Mouse (Mus musculus): ENCODE data around the gene Pou4f2.
A peak's percentile ranks its signal among the peaks of the same experiment; 100 is the strongest.

Pou4f2 gene

DNA sequence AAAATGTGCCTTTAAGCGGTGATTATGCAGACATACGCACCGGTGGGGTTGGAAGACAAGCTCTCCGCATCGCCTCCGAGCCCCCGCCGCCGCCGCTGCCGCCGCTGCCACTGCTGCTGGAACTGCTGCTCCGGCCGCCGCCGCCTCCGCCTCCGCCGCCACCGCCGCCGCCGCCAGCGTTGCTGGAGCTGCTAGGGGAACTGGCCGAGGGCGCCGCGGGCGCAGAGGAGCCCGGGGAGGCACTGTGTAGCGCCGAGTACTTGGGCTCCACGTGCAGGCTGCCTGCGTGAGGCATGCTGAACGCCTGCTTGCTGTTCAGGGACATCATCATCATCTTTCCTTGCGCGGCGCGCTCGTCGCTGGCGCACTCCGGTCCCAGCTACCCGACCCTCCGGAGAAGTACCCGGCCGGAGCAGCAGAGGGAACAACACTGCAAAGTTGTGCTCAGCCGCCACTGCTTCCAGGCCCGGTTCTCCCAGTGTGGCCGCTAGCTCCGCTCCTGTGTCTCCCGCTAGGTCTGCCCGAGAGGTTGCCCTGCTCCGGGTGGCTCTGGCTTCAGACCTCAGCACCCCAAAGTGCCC, at the start of gene Pou4f2:
TSS of gene Pou4f2 (minus strand) at position 575 of the 581 bp plus-strand sequence.
- peak; percentile 54 for DNase-seq

DNA sequence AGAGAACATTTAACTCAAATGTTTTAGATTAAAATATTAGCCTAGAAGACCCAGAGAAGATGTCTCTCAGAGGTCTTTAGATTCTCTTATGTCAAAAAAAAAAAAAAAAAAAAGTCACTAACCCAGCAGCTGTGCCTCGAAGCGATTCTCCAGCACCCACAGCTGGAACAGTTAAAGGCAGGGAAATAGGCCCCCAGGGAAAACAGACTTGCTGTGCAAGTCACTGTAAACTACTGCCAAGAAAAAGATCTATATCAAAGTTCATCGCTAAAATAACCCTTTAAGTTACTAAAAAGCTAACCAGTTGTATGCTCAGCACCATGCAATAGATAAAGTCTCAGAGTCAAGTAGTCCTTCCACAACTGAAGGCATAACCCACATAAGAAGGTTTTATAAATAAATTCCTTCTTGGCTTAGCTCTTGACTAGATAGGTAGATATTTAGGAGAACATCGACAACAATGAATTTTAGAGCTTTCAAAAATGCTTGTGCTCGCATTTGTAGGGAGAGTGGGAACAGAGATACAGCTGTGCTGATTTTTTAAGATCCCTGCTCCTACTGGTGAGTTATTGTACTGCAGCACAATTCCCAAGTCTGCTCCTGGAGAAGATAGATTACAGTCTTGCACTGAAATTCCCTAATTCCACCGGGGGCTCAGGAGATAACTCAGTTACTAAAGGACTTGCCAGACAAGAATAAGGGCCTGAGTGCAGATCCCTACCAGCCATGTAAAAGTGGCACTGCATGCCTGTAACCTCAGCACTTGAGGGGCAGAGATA, 40.8 kb upstream of the Pou4f2 start:
- no peak for DNase-seq

DNA sequence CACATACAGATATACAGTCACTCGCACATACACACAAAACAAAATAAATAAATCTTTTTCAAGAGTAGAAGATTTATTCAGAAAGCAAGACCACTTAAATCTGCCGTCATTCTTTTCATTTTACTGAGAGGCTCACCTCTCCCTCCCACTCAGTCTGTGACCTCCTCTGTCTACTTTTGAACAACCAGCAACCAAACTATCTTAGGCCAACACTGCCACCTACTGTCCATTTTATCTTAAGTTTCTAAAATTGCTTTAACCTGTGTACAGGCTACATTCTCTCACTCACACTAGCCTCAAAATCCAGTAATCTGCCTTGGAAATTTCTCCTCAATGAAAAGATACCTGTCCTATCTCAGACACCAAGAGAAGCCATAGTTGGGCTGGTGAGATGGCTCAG, 31.4 kb upstream of the Pou4f2 start:
- DNase-seq = no peak

DNA sequence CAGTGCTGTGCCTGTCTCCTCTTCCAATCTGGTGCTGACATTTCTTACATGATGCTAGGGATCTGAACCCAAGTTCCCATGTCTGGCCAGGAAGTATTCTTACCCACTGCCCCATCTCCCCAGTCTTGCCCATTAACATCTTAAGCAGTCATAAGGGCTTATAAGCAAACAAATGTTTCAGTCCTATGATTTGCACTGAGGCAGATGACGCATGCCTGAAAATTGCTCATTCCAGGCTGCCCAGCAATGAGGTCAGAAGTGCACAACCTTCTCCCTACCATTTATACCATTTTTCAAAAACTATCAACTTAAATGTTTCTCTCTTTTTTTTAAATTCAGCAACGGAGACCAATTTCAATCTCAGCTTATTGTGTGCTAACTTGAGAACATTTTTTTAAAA, 27.5 kb upstream of the Pou4f2 start:
- DNase-seq = no peak

DNA sequence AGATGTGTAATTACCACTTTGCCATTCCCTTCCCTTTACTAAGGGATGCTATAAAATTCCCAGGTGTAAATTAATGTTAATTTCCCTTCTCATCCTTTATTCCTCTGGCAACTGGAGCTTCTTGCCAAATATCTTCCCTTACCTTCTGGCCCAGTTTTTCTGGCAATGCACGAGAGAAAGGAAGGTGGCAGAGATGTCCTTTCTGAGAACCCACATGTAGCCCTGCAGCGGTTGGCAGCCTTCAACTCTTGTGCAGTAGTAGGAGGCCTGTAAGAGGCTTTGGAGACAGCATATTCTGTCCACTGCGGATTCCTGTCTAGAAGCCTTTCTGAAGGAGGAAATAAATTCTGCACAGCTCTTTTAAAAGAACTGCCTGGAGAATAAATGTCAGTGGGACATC, 20.0 kb upstream of the Pou4f2 start:
- DNase-seq = no peak

DNA sequence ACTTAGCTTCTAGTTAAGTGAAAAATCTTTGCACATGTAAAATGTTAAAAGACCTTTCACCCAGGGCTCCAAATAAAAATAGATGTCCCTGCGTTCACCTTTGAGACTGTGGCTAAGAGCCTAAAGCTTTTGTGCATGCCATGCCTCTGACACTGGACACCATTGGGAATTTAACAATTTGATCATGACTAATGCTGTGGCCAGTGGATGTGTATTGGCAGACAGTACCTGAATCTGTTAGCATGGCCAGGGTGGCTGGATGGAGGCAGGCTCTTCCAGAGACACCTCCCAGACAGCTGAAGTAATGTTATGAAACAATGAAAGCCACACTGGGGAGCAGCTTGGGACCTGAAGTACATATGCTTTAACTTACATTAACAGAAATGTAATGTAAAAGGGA, 6.3 kb upstream of the Pou4f2 start:
- no peak for DNase-seq

DNA sequence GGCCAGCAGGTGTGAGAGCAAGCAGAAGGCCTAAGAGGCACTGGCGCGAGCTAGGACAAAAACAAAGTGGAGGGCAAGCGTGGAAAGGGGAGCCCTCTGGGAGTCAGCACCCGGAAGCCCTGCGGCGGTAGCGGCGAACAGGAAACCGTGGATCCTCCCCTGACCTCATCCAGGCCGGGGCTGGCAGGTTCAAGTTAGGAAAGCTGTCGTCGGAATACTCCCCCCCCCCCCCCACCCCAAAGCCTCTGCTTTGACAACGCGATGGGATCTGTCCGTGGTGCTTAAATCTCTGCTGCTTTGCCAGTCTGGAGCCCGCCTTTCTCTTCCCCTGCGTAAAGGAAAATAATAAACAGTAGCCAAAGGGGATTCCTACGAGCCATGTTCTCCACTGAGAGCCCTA, 1.7 kb upstream of the Pou4f2 start:
- no peak for DNase-seq

DNA sequence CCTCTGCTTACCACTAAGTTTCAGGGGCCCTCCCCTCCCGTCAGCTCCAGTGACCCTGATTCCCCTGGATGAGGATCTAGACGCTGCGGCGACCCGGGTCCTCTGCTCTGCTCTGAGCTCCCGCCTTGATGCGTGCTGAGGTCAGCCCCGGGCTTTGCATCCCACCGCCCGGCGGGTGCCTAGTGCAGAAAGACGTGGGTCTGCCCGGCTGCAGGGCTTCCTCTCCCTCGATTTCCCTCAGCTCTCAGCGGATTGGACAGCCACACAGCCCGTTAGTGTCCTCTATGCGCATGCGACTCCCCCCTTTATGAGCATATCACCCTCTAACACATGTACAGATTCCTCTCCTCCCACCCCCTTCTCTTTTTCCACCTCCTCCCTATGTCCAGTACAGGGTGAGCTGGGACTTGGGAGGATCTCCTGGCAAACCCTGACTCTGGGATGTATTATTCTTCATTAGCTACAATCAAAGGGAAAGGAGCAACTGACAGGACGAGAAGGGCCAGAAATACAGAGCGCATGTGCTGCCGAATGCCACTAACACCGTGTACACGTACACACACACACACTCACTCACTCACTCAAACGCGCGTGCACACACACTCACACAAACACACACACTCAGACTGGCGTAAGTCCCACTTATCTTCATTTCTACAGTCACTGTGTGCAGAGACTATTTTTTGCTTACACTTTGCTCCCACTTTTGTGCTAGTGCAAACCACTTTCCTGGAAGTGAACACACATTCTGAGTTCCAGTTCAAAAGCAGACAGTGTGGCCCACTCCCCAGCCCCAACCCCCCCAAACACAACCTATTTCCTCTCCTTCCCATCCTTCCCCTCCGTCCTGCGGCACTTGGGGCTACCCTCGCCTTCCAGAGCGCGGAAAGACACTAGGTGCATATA, 948 bp upstream of the Pou4f2 start:
- DNase-seq = no peak

DNA sequence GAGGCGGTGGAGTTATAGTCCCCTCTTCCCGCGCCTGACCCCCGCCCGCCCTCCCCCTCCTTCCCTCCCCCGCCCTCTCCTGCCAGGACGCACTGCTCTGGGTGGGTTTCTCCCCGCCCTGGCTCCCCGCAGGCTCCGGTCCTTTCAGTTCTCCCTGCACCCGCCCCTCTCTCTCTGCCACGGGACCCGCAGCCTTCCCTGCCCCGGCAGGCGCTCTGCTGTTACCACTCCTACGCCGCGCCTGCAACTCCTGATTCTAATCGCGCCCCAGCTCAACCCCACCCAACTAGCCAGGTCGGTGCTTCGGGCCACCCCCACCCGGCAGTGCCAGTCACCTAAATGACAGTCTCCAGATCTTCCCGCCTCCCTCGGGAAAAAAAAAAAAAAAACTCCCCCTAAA, 216 bp upstream of the Pou4f2 start:
- no peak for DNase-seq

DNA sequence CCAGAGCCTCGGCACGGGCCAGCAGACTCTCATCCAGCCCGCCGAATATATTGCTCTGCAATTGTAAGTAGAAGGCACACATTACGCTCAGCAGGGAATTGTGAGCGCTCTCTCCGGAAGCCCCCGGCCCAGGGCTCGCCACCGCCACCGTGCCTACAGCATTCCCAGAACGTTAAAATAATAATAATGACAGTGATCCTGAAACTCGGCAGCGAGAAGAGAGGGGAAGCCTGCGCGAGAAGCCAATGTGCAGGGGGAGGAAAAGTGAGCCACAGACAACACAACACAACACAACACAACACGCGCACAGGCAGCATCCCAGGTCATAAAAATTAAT, 853 bp downstream of the Pou4f2 start:
- no peak for DNase-seq

DNA sequence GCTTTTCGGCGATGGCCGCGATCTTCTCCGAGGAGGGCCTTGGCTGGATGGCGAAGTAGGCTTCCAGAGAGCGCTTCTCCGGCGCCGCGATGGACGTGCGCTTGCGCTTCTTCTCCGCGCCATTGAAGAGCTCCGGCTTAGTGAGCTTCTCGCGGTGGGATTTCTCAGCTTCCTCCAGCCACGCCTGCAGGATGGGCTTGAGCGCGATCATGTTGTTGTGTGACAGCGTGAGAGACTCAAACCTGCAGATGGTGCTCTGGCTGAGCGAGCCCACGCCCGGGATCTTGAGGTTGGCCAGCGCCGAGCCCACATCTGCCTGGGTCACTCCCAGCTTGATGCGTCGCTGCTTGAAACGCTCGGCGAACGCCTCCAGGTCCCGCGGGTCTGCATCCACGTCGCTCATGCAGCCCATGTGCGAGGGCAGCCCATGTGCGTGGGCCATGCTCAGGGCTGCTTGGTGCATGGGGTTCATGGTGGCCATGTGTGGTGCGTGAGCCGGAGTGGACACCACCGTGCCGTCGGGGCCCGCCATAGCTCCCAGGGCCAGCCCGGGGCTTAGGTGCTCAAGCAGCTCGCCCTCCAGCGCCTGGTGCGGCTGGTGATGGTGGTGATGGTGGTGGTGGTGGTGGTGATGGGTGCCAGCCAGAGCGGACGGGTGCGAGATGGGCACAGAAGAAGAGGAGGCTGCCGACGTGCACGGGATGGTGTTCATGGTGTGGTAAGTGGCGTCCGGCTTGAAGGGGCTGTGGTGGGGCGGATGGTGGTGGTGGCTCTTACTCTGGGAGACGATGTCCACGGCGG, 1.4 kb downstream of the Pou4f2 start:
- DNase-seq = no peak

DNA sequence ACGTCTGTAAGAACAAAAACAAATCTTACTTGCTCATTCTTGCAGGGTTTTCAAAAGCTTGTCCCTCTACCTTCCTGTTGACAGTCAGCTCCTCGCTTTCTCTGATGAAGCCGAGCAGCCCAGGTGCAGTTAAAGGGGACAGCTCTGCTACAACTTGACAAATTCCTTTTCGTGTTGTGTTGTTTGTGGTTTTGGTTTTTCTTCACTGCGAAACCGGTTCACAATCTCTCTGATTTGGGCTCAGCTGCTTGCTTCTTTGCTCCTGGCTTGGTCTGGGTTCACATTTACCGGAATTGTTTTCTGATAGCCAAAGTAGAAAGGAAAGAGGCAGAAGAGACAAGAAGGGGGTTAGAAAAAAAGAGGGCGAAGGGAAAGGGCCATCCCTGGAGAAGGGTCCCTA, 2.1 kb downstream of the Pou4f2 start:
- DNase-seq = no peak

DNA sequence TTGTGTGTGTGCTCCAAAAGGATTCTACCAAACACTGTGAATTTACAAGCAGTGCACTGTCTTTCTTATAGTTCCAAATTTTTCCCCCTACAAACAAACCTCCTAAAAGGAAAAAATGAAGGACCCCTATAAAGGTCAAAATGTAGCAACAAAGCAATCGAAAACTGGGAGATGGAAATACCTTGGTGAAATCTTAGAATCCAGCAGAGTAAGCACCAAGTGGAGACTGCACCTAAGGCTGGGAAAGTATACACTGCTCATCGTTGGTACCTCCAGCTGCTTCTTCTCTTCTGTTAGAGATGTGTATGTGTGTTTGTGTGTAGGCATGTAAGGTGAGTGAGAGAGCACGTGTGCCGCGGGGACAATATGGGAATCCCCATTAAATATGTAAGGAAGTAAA, 3.1 kb downstream of the Pou4f2 start:
- DNase-seq = no peak

DNA sequence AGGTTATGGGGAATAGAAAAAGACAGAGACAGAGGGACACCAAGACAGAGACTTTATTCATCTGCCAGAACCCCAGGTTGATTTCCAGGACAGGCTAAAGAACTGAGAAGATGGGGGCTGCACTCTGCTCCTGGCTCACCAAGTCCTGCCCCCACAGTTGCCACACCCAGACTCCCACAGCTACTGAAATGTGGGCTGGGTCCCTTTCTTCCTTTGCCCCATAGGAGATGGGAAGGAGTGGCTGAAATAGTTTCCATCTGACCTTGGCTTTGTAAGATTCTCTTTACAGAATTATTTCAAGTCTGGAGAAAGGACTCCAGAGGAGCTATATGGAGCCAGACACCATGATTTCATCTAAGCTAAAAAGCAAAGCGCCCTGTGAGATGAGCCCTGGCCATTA, 4.0 kb downstream of the Pou4f2 start:
- no peak for DNase-seq

DNA sequence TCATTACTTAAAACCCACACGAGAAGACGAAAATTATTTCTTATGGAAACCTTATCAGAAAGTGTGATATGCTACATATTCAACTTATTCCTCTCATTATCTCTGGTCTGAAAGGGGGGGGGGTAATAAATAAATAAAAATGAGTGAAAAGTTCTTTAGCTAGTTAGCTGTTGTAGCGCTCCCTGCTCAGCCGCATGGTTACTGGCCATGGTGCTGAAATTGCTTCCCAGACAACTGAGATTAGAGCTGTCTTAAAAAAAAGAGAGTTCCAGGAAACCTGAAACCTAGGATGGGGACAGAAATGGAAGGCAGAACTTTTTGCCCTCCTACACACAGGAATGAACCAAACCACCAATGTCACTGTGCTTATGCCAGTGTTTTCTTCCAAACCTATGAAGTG, 5.1 kb downstream of the Pou4f2 start:
- no peak for DNase-seq

DNA sequence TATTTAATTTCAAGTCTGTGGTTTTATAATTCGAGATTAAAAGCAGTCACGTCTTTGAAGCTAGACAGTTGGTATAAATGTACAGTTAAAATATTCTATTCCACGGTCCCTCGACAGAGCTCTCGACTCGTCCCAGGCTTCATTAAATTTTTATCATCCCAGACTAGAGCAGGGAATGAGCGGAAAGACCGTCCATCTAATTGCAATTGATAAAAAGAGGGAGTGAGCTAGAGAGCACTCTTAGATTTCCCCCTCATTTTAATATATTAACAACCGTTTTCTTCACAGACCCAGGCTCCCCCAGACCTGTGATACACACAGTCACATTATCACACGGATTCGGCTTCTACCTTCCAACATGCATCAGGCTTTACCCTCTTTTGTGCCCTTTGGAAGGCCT, 8.3 kb downstream of the Pou4f2 start:
- DNase-seq = no peak

DNA sequence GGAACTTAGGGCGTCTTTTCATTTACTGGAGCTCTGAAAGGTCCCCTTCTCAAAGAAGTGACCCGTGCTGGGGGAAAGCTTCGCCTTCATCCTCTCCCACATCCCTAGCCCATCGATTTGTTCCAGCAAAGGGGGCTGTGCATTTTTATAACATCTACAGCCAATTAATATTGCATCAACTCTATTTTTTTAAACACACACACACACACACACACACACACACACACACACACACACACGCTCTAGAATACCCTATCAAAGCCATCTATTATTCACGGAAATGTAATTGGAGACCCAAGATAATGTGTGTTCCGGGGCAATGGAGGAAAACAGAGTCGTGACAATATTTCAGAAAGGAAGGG, 8.7 kb downstream of the Pou4f2 start:
- DNase-seq = no peak

DNA sequence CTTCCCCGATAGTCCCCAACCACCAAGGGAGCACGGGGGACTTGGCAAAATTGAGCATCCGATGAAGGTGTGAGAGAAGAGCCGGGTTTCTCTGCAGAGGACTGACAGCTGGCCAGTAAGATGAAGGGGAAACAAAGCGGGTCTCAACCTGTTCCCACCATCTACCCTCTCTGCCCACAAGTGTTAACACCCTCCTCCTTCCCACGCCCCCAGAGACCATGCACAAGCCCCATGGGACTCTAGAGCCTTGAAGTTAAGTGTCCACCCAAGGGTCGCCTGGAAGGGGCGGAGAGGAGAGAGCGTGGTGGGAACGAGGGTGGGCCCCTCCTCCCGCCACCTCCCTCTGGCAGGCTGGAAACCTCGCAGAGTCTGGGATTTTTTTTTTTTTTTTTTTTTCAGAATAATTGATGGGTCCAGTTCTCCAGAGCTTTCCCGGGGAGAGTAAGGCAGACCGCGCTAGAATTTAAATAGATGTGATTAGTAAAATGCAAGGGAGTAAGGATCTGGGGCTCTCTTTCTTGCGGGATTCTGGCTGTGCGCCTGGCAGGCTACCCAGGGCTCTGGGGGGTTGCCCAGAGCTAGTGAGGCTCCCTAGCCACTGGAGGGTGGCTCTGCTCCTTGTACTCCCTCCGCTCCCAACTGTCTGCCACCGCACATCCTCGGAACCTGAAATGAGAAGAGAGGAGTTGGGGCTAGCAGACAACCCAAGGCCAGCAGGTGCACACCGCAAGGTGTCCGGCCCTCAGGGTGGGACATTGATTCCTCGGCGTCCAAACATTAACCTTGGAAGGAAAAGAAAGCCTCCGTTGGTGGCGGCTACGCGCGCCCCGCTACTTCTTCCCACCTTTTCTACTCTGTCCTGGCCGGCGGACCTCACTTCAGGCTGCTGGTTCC, 9.3 kb downstream of the Pou4f2 start:
- no peak for DNase-seq

DNA sequence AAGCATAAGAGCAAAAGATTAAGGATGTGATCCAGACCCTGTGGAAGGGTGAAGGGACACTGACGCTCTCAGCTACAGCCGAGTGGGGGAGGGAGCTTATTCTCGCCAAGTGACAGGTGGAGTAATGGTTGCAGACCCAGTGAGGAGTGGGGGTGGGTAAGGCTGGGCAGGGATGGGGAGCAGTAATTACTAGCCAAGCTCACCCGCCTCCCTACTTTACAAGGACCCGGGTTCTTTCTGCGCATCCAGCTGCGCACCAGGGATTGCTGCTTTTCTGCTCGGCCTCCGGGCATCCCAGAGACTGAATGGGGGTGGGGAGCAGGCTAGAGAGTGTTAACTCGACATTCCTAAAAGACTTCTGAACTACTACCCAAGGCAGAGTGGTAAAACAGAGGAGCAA, 10.0 kb downstream of the Pou4f2 start:
- no peak for DNase-seq

DNA sequence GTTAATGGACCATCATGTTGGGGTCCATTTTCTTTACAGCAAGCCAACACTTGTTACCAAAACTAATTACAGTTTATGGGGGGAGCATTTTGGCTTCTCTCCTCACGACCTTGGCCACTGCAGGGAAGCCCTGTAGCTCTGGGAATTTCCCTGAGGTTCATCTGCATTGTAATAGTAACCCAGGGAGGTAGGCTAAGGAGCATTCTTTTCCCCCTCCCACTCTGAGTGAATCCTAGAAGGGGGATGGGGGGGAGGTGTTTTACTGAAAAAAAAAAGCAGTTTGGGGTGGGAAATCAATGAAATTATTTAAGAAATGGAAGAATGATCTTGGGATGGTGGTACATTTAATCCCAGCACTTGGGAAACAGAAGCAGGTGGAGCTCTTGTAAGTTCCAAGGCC, 12.5 kb downstream of the Pou4f2 start:
- no peak for DNase-seq

DNA sequence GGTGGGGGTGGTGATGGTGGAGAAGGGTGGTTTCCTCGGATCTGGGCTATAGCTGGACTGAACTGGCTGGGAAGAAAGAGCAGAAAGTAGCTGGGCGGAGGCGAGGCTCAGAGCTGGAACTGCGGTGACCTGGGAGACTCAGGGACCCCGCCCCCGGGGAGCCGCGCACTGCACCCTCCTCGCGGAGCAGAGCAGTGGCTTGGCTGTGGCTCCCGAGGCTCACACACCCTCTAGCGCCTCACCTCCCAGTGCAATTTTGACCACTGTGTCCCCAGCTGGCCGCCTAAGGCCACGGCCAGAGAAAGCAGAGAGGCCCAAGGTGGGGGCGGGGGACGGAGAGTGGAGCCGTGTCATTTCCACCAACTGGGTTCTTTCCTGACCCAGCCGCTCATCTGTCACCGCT, 16.3 kb downstream of the Pou4f2 start:
- DNase-seq = no peak

DNA sequence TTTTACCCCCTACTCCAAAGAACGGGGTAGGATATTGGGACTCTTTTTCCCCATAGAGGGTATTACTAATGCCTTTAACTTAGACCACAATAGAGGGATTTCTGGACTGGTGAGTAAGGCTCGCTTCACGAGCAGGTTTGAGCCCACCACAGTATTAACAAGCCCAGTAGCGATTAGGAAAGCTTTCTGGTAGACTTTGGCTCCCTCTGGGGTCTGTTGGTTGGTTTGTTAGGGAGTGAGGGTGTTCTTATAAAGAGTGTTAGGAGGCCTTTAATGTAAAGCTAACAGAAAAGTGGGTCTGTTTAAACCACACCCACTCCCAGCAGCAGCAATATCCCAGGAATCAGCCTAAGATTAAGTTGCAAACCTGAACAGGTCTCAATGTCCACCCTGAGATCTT, 17.2 kb downstream of the Pou4f2 start:
- no peak for DNase-seq

Measured in right cerebral cortex, postnatal 25 days (tissue).